Mouse (Mus musculus) heart, adult 11 months (tissue): ENCODE results near the gene Igdcc3.
"Not testable (repeated sequence)": the region's sequence is repeated elsewhere in the genome, so short reads cannot be mapped to it uniquely, and the experiment has no call there.

ENCODE experiments used
- DNase-seq: peaks from one replicate; pipeline ENCODE4 v3.0.0; 2022

The Igdcc3 gene

GRCm38 (mm10) chr9:65178336-65179213 is 37.6 kb downstream of the Igdcc3 start:
- peak; percentile 95 for DNase-seq

GRCm38 (mm10) chr9:65179817-65180624 is 39.0 kb downstream of the Igdcc3 start:
- no peak for DNase-seq

GRCm38 (mm10) chr9:65188599-65188998 is 47.6 kb downstream of the Igdcc3 start:
- DNase-seq = peak; percentile 98

- DNase-seq = no peak
Measured at GRCm38 (mm10) chr9:65190306-65190705, 49.3 kb downstream of the Igdcc3 start.

GRCm38 (mm10) chr9:65191389-65191754 is 50.4 kb downstream of the Igdcc3 start:
- no peak for DNase-seq

- peak; percentile 91 for DNase-seq
Measured at GRCm38 (mm10) chr9:65191755-65192469, 50.9 kb downstream of the Igdcc3 start.

GRCm38 (mm10) chr9:65193214-65193613 is 52.2 kb downstream of the Igdcc3 start:
- DNase-seq = peak; percentile 82

GRCm38 (mm10) chr9:65195053-65195452 is 54.1 kb downstream of the Igdcc3 start, which contains the start of gene Parp16:
Parp16 (plus strand) TSS chr9:65195353.
- DNase-seq = peak; percentile 89

GRCm38 (mm10) chr9:65195621-65195981 is 54.6 kb downstream of the Igdcc3 start:
- peak; percentile 97 for DNase-seq

GRCm38 (mm10) chr9:65195982-65196737 is 55.2 kb downstream of the Igdcc3 start:
- no peak for DNase-seq

GRCm38 (mm10) chr9:65196738-65197569 is 56.0 kb downstream of the Igdcc3 start:
- DNase-seq = peak; percentile 98

- DNase-seq = no peak
Measured at GRCm38 (mm10) chr9:65197826-65198225, 56.8 kb downstream of the Igdcc3 start.

GRCm38 (mm10) chr9:65199723-65200122 is 58.7 kb downstream of the Igdcc3 start:
- no peak for DNase-seq

- peak; percentile 97 for DNase-seq
Measured at GRCm38 (mm10) chr9:65200606-65201005, 59.6 kb downstream of the Igdcc3 start.

- DNase-seq = no peak
Measured at GRCm38 (mm10) chr9:65201021-65201380, 60.0 kb downstream of the Igdcc3 start.

GRCm38 (mm10) chr9:65201381-65202164 is 60.6 kb downstream of the Igdcc3 start:
- peak; percentile 97 for DNase-seq

- DNase-seq = no peak
Measured at GRCm38 (mm10) chr9:65202165-65202754, 61.3 kb downstream of the Igdcc3 start.

GRCm38 (mm10) chr9:65205049-65205815 is 64.2 kb downstream of the Igdcc3 start:
- peak; percentile 94 for DNase-seq

GRCm38 (mm10) chr9:65207041-65207815 is 66.2 kb downstream of the Igdcc3 start:
- DNase-seq = not testable (repeated sequence)
